Mouse (Mus musculus) B cell, adult 2 months (primary cell): Measurements from ENCODE around the gene Klk10.
A peak's percentile ranks its signal among the peaks of the same experiment; 100 is the strongest.

Experiments
- DNase-seq, 2 experiments: peaks; one replicate each; pipeline ENCODE4 v3.0.0; 2022

Klk10 gene

GRCm38 (mm10) chr7:43797333-43797769 lies 16.5 kb downstream of the Klk10 start, which contains the start of gene Klk8:
Gene Klk8 (plus strand): TSS chr7:43797577.
- peak; percentile 38 to 40 for DNase-seq

- peak in 1 of 2 experiments; percentile 1 for DNase-seq
Observed at GRCm38 (mm10) chr7:43797844-43798462, 17.1 kb downstream of the Klk10 start.

DNA sequence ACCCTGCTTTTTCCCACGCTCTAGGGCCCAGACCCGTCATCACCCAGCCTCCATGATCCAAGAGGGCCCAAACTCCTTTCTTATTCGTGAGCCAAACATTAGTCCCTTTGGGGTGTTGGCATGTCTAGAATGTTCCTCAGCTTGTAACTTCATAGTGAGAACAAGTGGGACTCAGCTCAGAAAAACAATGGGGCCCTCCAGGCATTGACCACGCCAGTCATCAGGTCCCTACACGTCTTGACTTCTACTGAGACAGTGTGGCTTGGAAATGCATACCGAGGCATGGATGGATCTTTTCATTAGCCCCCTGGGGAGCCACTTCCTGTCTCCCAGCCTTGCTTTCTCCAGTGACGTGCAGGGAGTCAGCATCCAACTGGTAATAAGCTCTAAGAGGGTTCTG lies 19.0 kb downstream of the Klk10 start:
- no peak for DNase-seq

DNA sequence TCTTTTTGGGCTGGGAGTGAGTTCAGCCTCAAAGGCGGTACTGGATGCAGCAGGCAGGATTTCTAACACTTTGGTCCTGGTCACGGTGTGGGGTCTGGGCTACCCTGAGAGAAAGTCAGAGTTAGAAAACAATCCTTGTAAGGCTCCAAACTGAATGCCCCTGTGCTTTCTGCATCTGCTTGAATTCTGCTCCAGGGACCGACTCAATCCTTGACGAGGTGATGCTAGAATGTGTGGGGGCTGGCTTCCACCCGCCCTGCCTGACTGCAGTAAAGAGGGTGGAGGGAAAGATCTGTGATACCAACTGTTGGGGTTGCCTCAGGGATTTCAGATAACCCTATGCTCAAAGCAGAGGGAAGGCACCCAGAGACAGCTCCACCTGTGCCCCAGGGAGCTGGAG lies 30.2 kb downstream of the Klk10 start, which contains the start of gene Klk7:
Klk7 (plus strand) TSS at position 301 of the 400 bp plus-strand sequence.
- DNase-seq = no peak

DNA sequence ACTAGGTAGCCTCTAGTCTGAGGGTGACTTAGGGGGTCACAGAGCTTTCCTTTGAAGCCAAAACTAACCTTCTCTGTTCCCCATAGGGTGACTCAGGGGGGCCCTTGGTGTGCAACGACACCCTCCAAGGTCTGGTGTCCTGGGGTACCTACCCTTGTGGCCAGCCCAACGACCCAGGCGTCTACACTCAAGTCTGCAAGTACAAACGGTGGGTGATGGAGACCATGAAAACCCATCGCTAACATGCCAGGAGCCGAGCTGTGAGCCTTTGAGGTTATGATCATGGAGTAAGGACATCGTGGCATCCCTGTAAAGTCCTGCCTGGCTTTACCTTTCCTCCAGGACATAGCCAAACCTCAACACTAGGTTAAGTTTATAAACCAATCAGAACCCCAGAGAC lies 34.4 kb downstream of the Klk10 start:
- no peak for DNase-seq

- no peak for DNase-seq
Observed at GRCm38 (mm10) chr7:43816746-43817145, 35.9 kb downstream of the Klk10 start.

DNA sequence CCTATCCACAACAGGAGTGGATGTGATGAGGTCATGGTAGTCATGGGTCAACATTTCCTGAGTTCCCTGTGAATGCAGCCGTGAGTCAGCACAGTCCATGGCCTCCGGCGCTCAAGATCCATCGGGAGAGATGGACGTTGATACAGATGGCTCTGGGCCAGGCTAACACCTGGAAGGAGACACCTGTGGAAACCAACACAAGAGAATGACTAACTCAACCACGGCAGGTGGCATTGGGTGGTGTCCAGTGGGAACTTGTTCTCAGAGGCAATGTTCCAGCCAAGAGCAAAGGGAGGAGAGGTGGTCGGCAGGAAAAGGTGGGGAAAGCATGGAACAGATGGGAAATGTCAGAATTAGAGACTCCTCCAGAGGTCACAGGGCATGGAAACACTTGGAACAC lies 40.7 kb downstream of the Klk10 start:
- no peak for DNase-seq

DNA sequence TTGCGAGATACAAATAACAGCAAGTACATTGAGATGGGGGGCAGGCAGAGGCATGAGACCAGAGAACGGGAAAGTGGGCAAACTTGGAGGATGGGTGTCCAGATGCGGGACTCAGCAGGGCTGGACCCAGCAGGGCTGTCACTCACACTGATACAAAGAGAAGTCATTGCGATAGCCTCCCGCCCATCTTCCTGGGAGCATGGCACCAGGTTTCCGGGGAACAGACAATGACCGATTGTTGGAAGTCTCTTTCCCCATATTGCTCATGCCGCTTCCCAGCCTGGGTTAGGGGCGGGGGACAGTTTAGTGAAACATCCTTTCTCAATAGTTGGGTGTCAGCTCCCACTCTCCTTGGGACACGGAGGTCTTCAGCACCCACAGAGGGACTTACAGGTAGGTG lies 43.4 kb downstream of the Klk10 start, which contains the start of gene Klk6:
Klk6 (plus strand) TSS at position 301 of the 400 bp plus-strand sequence.
- no peak for DNase-seq

GRCm38 (mm10) chr7:43826056-43826455 lies 45.2 kb downstream of the Klk10 start:
- no peak for DNase-seq

DNA sequence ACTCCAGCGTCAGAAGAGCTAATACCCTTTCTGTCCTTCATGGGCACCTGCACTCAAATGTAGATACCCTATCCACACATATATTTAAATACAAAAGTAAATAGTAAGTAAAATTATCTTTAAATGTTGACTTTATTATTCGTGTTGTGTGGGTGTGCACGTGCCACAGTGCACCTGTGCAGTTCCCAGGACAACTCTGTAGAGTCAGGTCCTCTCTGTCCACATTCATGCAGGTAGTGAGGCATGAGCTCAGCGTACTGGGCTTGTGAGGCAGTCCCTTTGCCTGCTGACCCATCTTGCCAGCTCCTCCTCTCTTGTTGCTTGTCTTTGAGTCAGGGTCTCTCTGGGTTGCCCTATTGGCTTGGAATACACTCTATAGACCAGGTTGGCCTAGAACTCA lies 46.9 kb downstream of the Klk10 start:
- no peak for DNase-seq

DNA sequence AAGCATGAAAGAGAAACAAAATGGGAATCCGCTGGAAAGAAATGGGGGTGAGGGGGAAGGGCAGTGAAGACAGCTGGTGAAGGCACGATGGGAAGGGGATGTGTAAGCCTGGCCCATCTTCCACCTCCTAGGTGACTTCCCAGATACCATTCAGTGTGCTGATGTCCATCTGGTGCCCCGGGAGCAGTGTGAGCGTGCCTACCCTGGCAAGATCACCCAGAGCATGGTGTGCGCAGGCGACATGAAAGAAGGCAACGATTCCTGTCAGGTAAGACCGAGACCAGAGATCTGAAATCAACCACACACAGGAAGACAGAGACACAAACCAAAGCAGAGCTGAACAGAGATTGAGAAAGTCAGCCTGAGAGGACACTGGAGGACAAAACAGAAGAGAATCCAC lies 48.2 kb downstream of the Klk10 start:
- DNase-seq = no peak
